ENCODE assay signal across 7 mouse cellular contexts in the genomic region with DNA sequence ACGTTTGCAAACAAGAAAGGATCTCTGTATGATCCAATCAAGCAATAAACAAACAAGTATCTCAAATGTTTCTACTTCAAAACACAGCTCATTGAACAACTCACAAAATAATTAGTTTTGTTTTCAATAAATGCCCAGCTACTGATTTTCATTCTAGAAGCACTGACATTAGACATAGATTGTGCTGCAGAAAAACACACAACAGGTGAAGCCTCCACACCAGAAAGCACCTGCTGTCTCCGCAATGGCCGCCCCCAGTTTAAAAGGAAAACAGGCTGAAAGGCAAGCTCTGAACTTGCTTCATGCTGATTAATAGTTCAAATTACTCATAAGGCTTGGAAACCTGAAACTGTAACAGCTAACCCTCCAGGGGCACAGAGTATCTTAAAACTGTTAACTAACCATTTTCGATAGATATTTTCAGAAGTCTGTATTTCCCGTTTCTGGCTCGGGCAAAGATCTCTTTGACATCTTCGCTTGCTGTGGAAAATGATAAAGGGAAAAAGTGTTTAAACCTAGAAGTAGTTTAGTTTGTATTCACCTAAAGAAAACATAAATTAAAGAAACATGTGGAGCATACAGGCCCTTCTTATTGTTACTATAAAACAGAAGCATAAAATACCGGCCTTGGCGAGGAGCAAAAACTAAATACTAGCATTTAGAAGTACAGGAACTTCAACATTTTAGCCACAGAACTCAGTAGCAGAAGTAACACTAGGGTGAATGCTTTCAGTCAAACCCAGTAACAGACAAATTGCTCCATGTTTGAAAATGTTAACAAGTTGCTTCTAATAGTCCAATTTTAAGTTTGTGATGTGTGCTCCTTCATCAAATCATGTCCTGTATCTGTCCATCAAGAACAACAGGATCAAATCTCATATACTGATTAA. TPM values are rescaled to one million over a fixed set of nuclear protein-coding genes. Genes with fewer than 3 reads are reported as not detected.
DNase-seq lines count a peak whose midpoint lies in the region; ATAC-seq and TF ChIP-seq lines count a peak whose summit lies in the region.

No protein-coding gene starts in this region.

- peak overlapping the region; percentile 75; the same call in 1 of the 2 replicates for H3K4me3 ChIP-seq in lung, embryonic 15.5 days
- peak overlapping the region; percentile 21; the same call in 1 of the 2 replicates for H3K4me3 ChIP-seq in embryonic fibroblast, embryonic 13.5 days (ENCODE audit: insufficient read depth, low read length)
- 0 out of 2 replicates have a peak overlapping the region, but pooled peaks have one; percentile 0 for H3K4me3 ChIP-seq in limb, embryonic 12.5 days (replicated peaks)
- peak overlapping the region; percentile 88; the same call in 1 of the 2 replicates for H3K4me3 ChIP-seq in stomach, embryonic 14.5 days (ENCODE audit: low read depth, low read length)

- no peaks in the 10 kb centered on the region for H3K9me3 ChIP-seq in lung, embryonic 15.5 days
- no peaks in the 10 kb centered on the region for H3K9me3 ChIP-seq in limb, embryonic 12.5 days
- no peaks in the 10 kb centered on the region for H3K9me3 ChIP-seq in stomach, embryonic 14.5 days (ENCODE audit: control insufficient read depth, low read depth, low read length)

- H3K4me2 ChIP-seq in lung, embryonic 15.5 days, result peak overlapping the region; percentile 73
- peak overlapping the region; percentile 78 for H3K4me2 ChIP-seq in limb, embryonic 12.5 days
- H3K4me2 ChIP-seq in stomach, embryonic 14.5 days (replicated peaks; ENCODE audit: low read depth, low read length), result peak overlapping the region; percentile 64

- DNase-seq in lung, postnatal 25 days (ENCODE audit: low spot score), result no peak
- DNase-seq in urinary bladder, postnatal 4 days (ENCODE audit: low spot score in 2 of 2), result no peak
- no peak for DNase-seq in kidney, postnatal 10 days

- ATAC-seq in lung, embryonic 15.5 days (ENCODE audit: borderline replicate concordance, extremely low read depth, low FRiP score, low TSS enrichment), result no peak
- ATAC-seq in limb, embryonic 12.5 days (ENCODE audit: insufficient number of reproducible peaks, insufficient read depth, low FRiP score, low TSS enrichment, low read depth), result no peak
- ATAC-seq in stomach, embryonic 14.5 days (ENCODE audit: insufficient number of reproducible peaks, insufficient read depth, low FRiP score, low read depth), result no peak

- peaks cover 30% of the 10 kb centered on the region for H3K36me3 ChIP-seq in lung, embryonic 15.5 days
- H3K36me3 ChIP-seq in limb, embryonic 12.5 days, result peaks cover 35% of the 10 kb centered on the region
- H3K36me3 ChIP-seq in stomach, embryonic 14.5 days (ENCODE audit: control insufficient read depth, insufficient read depth, low read length), result peaks cover 33% of the 10 kb centered on the region

- no peak overlapping the region; the same call in 1 of the 2 replicates for H3K9ac ChIP-seq in lung, embryonic 15.5 days
- no peak overlapping the region for H3K9ac ChIP-seq in limb, embryonic 12.5 days (replicated peaks)
- no peak overlapping the region for H3K9ac ChIP-seq in stomach, embryonic 14.5 days (replicated peaks; ENCODE audit: low read depth, low read length)

- H3K4me1 ChIP-seq in lung, embryonic 15.5 days, result peaks cover 11% of the 10 kb centered on the region; the same call in 1 of the 2 replicates
- H3K4me1 ChIP-seq in embryonic fibroblast, embryonic 13.5 days (ENCODE audit: control insufficient read depth, insufficient read depth, low read length), result no peaks in the 10 kb centered on the region; the same call in none of the 2 replicates
- H3K4me1 ChIP-seq in limb, embryonic 12.5 days (replicated peaks), result peaks cover 11% of the 10 kb centered on the region; the same call in 1 of the 2 replicates
- peaks cover 6% of the 10 kb centered on the region; the same call in 1 of the 2 replicates for H3K4me1 ChIP-seq in stomach, embryonic 14.5 days (ENCODE audit: control insufficient read depth, insufficient read depth, low read length)

- no peaks in the 10 kb centered on the region for H3K27me3 ChIP-seq in lung, embryonic 15.5 days
- no peaks in the 10 kb centered on the region for H3K27me3 ChIP-seq in limb, embryonic 12.5 days
- H3K27me3 ChIP-seq in stomach, embryonic 14.5 days (ENCODE audit: control insufficient read depth, insufficient read depth, low read length), result no peaks in the 10 kb centered on the region

- H3K27ac ChIP-seq in lung, embryonic 15.5 days, result no peak overlapping the region
- no peak overlapping the region for H3K27ac ChIP-seq in embryonic fibroblast, embryonic 13.5 days (ENCODE audit: insufficient read depth, low read length)
- no peak overlapping the region for H3K27ac ChIP-seq in limb, embryonic 12.5 days
- no peak overlapping the region for H3K27ac ChIP-seq in stomach, embryonic 14.5 days (ENCODE audit: low read length)

- TF ChIP-seq POLR2A in embryonic fibroblast, embryonic 13.5 days (IDR thresholded peaks at IDR 0.05; ENCODE audit: low read depth, low read length), result no peak

- WGBS in lung, embryonic 15.5 days, result 82% methylated on average over 9 of the region's 9 CpGs
- 68% methylated on average over 9 of the region's 9 CpGs for WGBS in limb, embryonic 12.5 days
- WGBS in stomach, embryonic 14.5 days, result 83% methylated on average over 9 of the region's 9 CpGs

- no peak for TF ChIP-seq CTCF in embryonic fibroblast, embryonic 13.5 days (IDR thresholded peaks at IDR 0.05; ENCODE audit: borderline replicate concordance, insufficient read depth, low read length)

RNA-seq across cellular contexts. Expression of a gene that starts 1.6 kb away (rescaled TPM):
- 86.1 and 88.7 TPM in 2 replicates for polyA plus RNA-seq in lung, embryonic 15.5 days (2015; fragmentation: Nextera tagmentation; extraction: Ambion mirVana)
- 197 and 210 TPM in 2 replicates for polyA plus RNA-seq in embryonic fibroblast, embryonic 13.5 days (2011; ENCODE audit: insufficient read length, low read depth, missing spikeins)
- 55.3 and 58.3 TPM in 2 replicates for polyA plus RNA-seq in limb, embryonic 12.5 days (2016; fragmentation: Nextera tagmentation; extraction: Ambion mirVana)
- 92.3 and 95.5 TPM in 2 replicates for polyA plus RNA-seq in stomach, embryonic 14.5 days (2014; fragmentation: Nextera tagmentation; extraction: Ambion mirVana)

RNA-seq across cellular contexts. Expression of a gene that starts 41.0 kb away (rescaled TPM):
- 3.7 and 3.8 TPM in 2 replicates for polyA plus RNA-seq in lung, embryonic 15.5 days (2015; fragmentation: Nextera tagmentation; extraction: Ambion mirVana)
- polyA plus RNA-seq in embryonic fibroblast, embryonic 13.5 days (2011; ENCODE audit: insufficient read length, low read depth, missing spikeins), result 2.0 and 2.7 TPM in 2 replicates
- polyA plus RNA-seq in limb, embryonic 12.5 days (2016; fragmentation: Nextera tagmentation; extraction: Ambion mirVana), result 3.4 and 3.7 TPM in 2 replicates
- 3.8 and 3.9 TPM in 2 replicates for polyA plus RNA-seq in stomach, embryonic 14.5 days (2014; fragmentation: Nextera tagmentation; extraction: Ambion mirVana)

RNA-seq across cellular contexts. Expression of a gene that starts 44.6 kb away (rescaled TPM):
- 8.3 and 9.9 TPM in 2 replicates for polyA plus RNA-seq in lung, embryonic 15.5 days (2015; fragmentation: Nextera tagmentation; extraction: Ambion mirVana)
- 8.8 and 9.2 TPM in 2 replicates for polyA plus RNA-seq in embryonic fibroblast, embryonic 13.5 days (2011; ENCODE audit: insufficient read length, low read depth, missing spikeins)
- polyA plus RNA-seq in limb, embryonic 12.5 days (2016; fragmentation: Nextera tagmentation; extraction: Ambion mirVana), result 3.0 and 3.5 TPM in 2 replicates
- 7.0 and 10.3 TPM in 2 replicates for polyA plus RNA-seq in stomach, embryonic 14.5 days (2014; fragmentation: Nextera tagmentation; extraction: Ambion mirVana)

RNA-seq across cellular contexts. Expression of a gene that starts 44.7 kb away (rescaled TPM):
- polyA plus RNA-seq in lung, embryonic 15.5 days (2015; fragmentation: Nextera tagmentation; extraction: Ambion mirVana), result 7.9 and 8.7 TPM in 2 replicates
- 5.0 and 6.6 TPM in 2 replicates for polyA plus RNA-seq in embryonic fibroblast, embryonic 13.5 days (2011; ENCODE audit: insufficient read length, low read depth, missing spikeins)
- polyA plus RNA-seq in limb, embryonic 12.5 days (2016; fragmentation: Nextera tagmentation; extraction: Ambion mirVana), result 8.9 and 9.5 TPM in 2 replicates
- polyA plus RNA-seq in stomach, embryonic 14.5 days (2014; fragmentation: Nextera tagmentation; extraction: Ambion mirVana), result 8.9 and 11.0 TPM in 2 replicates

Comparison
In these comparisons a context has a peak if more than half of its experiments do, and no peak if none do; other contexts are left out.
1. H3K4me3 ChIP-seq: peak in every context shown above with its lines; median percentile 88 in stomach, embryonic 14.5 days; 75 in lung, embryonic 15.5 days; 21 in embryonic fibroblast, embryonic 13.5 days; 0 in limb, embryonic 12.5 days.